Mouse (Mus musculus): ENCODE data around the gene Cpvl.
A peak's percentile ranks its signal among the peaks of the same experiment; 100 is the strongest.

The Cpvl gene

DNA sequence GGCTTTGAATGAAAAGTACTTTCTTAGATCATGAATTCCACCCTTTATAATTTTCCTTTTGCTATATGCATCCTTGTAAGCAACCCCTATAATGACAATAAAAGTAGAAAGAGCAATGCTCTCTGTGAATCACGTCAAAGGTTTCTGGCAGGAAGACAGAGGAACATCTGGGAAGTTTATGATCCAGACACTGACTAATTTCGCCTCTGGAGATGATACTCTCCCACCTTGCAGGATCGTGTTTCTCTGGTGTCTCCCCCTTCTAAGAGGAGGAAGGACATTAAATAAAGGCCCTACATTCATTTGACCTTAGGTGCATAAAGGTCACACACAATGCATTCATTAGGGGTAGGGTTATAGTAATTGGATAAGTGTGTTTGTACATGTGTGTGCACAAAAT, 87.4 kb downstream of the Cpvl start:
- DNase-seq (ENCODE audit: low read depth, low spot score): no peak

DNA sequence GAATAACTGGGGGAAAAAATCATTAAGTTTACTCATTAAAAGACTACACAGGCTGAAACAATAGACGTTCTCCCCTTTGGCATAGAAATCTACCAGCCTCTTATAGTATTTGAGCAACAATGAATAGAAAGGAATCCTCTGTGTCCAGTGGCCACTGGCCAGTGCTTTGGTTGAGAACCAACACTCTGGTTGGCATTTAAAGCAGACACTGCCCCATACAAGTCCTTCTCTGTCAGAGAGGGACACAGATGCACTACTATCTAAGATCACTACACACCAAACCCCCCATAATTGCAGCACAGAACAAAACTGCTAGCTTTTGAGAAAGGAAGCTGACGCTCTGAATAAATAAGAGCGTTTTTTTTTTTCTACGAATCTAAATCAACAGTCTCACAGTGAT, 93.5 kb downstream of the Cpvl start:
- no peak for DNase-seq (ENCODE audit: low read depth, low spot score)

DNA sequence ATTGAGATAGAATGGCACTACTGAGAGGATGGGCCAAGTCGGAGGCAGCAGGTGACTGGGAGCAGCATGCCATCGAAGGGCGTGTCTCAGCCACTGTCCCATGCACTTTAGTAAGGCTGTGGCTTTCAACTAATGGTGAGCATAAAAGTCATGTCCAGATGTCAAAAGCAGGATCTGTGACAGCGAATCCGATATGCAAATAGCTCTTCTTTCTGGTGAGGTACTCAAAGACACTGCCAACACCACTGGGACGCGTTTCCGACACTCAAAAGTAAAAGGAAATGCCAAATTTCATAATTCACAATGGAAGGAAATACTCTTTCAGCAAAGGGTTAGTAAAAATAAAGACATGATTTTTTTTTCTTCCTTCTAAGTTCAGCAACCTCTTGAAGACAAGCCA, 94.0 kb downstream of the Cpvl start:
- DNase-seq (ENCODE audit: low read depth, low spot score): no peak

DNA sequence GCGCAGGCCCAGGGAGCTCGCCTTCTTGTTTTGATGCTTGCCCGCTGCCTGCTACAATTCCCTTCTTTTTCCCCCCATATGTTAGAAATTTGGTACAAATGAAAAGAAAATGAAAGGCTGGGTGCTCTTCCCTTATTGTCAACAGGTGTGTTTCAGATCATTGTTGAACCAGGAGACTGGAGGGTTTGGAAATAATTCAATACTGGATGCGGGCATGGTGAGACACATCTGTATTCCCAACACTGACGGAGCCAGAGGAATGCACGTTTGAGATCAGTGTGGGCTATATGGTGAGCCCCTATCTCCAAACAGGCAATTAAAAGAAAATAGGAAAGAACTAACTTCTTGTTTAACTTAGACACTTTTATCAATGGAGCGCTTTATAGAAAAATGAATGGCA, 95.1 kb downstream of the Cpvl start:
- no peak for DNase-seq (ENCODE audit: low read depth, low spot score)

DNA sequence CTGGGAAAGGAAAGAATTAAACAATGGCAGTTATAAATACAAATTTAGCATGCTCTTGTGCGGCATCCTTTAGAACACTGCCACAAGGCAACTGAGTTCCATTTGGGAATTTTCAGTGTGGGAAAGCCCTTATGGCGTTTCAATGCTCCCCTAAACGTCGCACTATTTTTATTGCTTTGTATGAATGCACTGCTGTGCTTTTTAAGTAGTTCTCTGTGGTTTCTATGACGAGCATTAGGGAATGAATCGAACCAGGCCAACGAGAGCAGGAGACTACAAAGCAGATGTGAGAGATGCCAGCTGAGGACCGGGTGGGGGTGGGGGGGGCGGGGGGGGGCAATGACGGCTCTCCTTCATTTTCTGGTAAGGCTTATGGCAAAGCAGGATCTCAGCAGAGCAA, 96.8 kb downstream of the Cpvl start:
- DNase-seq (ENCODE audit: low read depth, low spot score): no peak

DNA sequence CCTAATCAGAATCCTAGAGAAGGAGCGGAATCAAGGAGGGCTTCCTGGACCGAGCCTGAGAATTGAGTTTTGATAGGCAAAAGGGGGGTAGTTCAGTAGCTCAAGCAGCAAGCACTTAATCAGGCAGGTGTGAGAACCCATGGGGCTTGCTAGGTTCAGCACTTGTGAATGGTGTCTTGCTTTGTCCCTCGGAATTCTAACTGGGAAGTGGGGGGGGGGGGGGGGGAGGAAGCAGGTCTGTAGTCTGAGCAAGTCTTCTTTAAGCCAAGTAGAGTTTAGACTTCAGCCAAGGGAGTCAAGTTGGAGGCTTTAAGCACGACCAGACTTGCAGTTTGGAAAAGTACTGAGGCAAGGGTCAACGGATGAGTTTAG, 97.2 kb downstream of the Cpvl start:
- DNase-seq (ENCODE audit: low read depth, low spot score): no peak

DNA sequence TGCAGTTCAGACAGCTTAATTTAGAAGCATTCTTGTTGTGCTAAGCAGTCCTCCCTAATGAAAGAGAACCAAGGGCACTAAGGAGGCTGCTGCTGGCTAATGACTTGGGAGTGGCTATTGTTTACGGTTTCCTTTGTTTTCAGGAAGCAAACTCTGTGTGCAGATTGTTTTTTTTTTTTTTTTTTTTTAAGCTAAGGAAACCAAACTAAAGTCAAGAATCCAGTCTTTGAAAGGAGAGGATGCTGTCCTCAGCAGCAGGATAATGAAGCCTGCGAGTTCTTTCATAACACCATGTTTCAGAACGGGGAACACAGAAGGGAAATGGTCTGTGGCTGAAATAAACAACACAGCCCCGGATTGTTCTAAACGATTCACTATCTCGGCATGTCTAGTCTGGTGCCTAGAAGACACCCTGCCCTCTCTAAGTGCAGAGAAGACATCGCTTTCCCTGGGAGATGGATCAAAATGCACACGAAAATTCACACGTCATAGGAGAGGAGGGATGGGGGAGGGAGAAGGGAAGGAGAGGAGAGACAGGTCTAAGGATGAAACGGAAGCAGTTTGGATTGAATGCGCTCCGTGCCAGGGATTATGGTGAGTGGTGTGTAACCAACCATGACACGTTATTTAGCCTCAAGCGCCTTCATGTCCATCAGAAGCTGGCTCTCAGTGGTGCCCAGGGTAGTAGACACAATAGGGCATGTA, 97.8 kb downstream of the Cpvl start:
- no peak for DNase-seq (ENCODE audit: low read depth, low spot score)

DNA sequence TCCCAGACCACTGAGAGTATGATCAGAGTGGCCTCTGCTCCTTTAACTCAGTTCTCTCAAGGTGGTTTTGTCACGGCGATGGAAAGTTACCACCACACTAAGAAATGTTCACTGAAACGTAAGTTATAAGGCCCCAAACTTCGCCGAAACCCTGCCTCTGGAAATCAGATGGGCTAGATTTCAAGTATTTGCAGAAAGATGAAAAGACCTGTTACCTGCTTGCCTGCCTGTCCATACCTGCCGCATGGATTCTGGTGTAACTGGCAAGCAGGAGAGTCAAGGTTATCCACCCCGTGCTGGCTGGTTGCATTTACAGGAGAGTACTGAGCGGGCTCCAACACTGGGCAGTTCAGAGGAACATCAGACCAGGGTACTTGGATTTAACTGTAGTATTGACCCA, 98.9 kb downstream of the Cpvl start:
- no peak for DNase-seq (ENCODE audit: low read depth, low spot score)

DNA sequence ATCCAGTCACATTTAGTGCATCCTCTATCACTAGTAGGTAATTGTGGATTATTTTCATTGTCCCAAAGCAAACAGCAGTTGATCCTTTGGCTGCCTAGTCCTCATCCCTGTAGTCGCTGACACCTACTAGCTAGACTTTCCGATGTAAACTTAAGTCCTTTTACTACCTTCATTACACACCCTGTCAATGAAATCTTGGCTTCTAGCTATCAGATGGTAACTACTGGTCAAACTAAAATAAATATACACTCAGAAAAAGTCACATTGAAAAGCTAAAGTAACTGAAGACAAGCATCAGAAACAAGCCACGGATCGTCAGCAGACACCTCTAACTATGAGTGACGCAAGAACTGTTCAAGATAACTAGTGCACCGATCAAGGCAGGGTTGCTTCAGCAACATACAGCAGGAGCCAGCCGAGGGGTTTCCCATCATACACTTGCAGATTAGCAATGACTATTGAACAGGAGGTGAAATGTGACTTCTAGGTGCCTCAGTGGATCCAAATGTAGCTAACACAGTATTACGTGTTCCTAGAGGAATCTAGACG, 103.5 kb downstream of the Cpvl start:
- no peak for DNase-seq (ENCODE audit: low read depth, low spot score)

DNA sequence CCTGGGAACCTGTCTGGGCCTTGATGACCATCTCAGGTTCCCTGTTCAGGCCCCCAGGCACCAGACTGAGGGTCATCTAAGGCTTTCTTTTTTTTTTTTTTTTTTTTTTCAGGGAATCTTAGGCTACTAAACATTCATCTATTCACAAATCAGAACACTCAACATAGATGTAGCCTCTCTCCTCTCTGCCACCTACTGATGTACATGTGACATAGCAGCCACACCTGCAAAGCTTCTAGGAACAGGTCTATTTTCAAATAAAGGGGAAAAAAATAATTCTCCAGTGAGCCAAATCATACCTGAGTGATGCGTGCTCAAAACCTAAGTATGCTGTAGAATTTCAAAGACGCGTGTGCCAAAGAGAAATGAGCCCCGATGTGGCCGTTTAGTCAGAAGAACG, 106.6 kb downstream of the Cpvl start:
- no peak for DNase-seq (ENCODE audit: low read depth, low spot score)

DNA sequence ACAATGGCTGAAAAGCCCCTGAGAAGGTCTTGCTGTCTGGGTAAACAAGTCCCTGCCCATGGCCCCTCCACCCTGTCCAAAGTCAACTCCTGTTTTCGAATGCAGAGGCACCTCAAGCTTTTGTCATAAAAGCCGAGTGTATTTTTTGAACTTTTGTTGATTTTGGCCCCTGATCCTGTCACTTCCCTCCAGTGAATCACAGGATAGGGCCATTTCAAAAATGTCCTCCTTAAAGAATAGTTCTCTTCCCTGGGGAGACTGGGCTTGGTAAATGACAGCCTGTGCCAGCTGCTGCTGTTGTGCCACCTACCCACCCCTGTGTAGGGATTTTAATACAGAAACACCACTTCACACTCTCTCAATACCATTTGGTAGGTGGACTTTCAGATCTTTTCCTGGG, 115.5 kb downstream of the Cpvl start:
- no peak for DNase-seq (ENCODE audit: low read depth, low spot score)

DNA sequence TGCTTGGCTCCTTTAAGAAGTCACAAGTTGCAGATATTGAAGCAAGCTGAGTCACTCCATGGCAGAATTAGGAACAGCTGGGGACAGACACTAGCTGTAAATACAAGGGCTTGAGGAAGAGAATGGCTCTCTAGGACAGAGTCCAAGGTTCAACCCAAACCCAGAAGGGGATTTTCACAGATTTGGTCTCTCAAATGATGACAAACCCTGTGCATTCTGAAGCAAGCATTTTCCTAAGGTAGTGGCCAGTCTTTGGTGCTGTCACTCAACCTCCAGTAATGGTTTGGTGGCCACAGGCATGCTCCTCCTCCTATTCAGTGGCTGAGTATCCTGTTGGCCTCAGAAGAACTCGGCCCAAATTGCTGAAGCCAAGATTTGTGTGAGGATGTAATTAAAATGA, 119.4 kb downstream of the Cpvl start:
- no peak for DNase-seq (ENCODE audit: low read depth, low spot score)

DNA sequence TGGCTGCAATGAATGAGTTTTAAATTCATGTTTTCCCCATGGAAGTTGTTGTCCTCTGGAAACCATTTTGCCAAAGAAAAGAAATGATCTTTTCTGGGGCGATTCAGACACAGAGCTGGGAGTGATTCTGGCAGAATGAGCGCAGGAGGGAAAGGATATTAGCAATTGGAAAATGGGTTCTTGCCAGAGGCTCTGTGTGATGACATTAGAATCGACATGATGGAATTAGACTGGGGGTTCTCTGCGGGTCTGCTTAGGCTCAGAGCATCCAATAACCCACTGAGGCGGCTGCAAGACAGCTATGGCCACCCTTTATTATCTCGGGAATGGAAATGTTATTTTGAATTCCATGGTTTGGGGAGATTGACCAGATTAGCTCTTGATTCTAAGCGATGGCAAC, 120.6 kb downstream of the Cpvl start:
- DNase-seq (ENCODE audit: low read depth, low spot score): no peak

DNA sequence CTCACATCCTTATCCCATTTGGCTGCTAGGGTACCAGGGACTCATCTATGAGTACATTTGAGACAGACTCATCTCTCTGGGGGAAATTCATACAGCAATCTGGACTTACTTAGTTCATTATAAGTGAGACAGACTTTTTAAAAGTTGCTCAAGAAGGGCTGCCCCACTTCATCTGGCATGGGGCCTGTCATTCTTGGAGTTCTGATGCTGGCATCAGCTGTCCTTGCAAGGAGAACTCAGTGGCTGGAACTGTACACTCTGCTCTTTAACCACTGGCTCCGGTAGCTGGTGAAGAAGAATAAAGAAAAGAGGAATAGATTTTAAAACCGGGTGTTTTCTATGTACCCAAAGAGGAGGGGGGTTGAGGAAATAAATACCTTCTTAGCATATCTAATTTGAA, 121.7 kb downstream of the Cpvl start:
- no peak for DNase-seq (ENCODE audit: low read depth, low spot score)

DNA sequence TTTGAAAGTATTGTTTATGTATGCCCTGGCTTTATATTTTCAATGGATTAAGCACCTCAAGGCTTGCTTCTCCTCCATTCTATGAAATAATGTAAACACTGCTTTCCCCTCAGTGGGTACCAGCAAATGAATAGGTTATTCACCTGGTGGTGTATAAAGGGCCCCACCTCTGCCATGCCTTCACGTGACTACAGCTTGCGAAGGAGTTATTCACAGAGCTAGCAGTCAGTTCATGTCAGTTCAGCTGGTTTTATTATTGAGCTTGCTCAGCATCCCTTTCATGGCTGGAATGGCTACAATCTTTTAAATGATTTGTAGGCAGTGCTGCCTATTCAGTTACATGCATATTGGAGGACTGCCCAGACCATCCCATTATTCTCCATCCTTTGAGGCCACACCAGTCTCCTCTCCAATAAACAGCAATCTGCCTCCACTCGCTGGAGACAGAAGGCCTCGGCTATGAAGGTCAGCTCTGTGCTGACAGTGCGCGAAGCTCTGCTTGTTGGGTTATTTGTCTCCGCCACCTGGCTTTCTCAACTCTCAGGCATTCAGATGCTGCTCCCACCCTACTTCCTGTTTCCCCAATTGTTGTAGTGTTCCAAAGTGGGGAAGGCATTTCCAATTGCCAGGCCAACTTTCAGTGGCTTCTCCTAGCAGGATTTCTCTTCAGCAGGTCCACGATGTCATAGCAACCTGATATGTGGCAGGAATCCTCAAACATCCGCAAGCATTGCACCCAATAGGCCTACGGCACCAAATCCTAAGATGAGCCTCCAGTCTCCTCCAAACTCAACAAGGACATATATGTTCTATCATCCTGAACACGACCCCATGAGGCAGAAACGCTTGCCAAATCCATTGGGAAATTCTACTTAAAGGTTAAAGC, 123.3 kb downstream of the Cpvl start:
- DNase-seq (ENCODE audit: low read depth, low spot score): peak; percentile 47

DNA sequence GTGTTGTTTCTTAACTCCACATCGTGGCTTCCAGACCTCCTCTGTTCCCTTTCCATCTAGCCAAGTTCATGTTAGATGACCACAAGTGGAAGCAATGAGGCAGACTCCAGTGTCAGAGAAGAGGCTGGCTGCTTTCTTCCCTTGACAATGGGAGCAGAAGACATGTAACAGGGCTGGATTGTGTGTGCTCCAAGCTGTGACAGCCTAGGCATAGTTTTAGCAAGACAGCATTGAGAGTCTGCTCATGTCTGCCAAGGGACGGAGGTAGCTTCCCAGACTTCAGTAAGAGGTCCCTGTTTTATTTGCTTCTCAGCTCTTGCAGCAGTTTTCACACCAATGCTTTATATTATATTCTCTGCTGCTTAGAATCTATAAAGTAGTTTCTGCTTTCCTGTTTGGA, 124.2 kb downstream of the Cpvl start:
- DNase-seq (ENCODE audit: low read depth, low spot score): peak; percentile 14

DNA sequence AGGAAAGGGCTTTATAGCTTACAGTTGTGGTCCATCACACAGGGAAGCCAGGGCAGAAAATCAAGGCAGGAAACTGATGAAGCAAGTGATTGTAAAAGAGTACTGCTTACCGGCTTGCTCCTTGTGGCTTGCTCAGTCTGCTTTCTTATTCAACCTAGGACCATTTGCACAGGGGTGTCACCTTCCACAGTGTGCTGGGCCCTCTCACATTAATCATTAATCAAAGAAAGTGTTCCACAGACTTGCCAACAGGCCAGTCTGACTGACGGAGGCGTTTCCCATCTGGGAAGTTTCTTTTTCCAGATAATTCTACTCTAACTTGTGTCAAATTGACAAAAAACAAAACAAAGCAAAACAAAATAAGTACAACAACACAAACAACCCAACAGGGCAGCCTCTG, 124.9 kb downstream of the Cpvl start:
- no peak for DNase-seq (ENCODE audit: low read depth, low spot score)

DNA sequence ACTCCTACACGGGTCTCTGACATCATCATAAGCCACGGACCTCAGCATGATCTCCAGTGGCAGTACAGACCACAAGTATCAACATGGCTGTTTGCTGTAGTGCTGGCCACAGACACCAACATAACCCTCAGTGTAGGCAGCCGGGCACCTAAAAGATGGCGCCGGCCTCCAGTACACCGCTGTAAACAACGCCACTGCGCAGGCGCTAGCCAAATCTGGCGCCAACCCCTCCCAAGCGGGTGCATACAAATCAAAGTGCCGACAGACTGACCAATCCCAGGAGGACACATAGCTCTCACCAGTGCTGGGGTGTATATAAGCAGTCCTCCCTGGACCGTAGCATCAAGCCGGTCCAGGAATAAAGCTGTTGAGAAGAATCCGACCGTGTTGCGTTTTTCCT, 133.8 kb downstream of the Cpvl start:
- no peak for DNase-seq (ENCODE audit: low read depth, low spot score)

DNA sequence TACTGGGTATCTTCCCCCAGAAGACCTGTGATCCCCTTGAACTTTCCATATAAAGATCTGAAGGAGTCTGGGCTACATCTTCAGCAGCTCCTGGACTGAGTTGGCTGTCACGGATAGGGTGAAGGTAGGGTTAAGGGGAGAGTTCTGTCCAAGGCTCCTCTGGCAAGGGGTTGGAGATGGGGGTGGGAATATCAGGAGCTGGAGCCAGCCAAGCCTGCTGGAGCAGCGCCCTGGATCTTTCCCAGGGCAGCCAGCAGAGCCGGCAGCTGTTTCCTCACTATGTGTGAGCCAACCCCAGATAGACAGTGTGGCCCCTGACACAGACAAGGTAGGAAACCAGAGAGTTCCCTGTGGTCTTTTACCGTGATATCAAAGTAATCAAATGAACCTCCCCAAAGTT, 153.3 kb downstream of the Cpvl start:
- no peak for DNase-seq (ENCODE audit: low read depth, low spot score)

Measured in brain, embryonic 18.5 days (tissue).